Mouse (Mus musculus): ENCODE measurements around the gene Vmn1r18. TPM values are rescaled to one million over a fixed set of nuclear protein-coding genes. Genes with fewer than 3 reads are reported as not detected.
"Not testable (repeated sequence)": the region's sequence is repeated elsewhere in the genome, so short reads cannot be mapped to it uniquely, and the experiment has no call there.

The Vmn1r18 gene
- polyA plus RNA-seq (2014; fragmentation: Nextera tagmentation; extraction: Ambion mirVana) = not detected in 2 replicates

DNA sequence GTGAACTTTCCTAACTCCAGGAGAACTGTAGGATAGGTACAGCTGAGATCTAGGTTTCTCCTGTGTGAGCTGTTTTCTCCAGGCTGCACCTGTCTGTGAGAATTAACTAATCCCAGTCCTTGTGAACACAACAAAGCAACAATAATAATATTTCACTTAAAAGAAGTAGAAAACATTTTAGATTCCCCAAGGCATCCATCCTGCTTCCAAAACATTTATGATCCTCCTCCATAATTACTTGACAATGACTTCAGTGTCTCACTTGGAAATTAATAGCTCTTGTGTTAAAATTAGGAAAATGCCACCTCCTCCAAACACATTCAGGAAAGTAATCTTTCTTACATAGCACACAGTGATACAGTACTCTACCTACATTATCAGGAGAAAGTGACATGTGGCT lies at the start of gene Vmn1r18:
TSS of gene Vmn1r18 (minus strand) at position 101 of the 400 bp plus-strand sequence.
- Histone ChIP-seq H3K36me3 (ENCODE audit: control insufficient read depth, insufficient read depth, low read length) (no peaks in the 10 kb centered on the region), H3K4me1 (replicated peaks; ENCODE audit: control insufficient read depth, insufficient read depth, low read length) (no peaks in the 10 kb centered on the region), H3K27me3 (ENCODE audit: control insufficient read depth, insufficient read depth, low read length) (no peaks in the 10 kb centered on the region), H3K4me2 (replicated peaks; ENCODE audit: low read depth, low read length) (no peak within 1 kb of the TSS), H3K9me3 (ENCODE audit: control insufficient read depth, low read length) (no peaks in the 10 kb centered on the region), H3K4me3 (ENCODE audit: low read depth, low read length) (no peak within 1 kb of the TSS), H3K9ac (ENCODE audit: low read depth, low read length) (no peak within 1 kb of the TSS), H3K27ac (ENCODE audit: low read depth, low read length) (no peak within 1 kb of the TSS)
- DNase-seq (ENCODE audit: low spot score) (no peak), ATAC-seq (ENCODE audit: low FRiP score) (no peak)

DNA sequence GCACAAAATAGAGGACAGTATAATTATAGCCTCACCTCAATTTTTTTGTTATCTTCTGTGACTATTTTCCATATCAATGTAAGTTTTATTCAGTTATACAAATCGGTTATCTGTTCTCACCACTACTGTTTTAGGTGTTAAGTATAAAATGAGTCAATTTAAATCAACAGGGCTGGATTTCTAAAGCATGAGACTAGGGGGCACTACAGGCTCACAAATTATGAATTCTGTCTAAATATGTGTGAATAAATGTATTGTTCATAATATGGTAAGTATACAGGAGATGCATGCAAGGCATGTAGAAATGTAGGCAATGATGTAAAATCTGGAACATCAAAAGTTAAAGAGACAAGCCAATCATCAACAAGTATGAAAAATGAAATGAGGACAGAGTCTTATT lies 35.6 kb upstream of the Vmn1r18 start:
- H3K9ac ChIP-seq (ENCODE audit: low read depth, low read length) = no peak overlapping the region
- H3K4me1 ChIP-seq (replicated peaks; ENCODE audit: control insufficient read depth, insufficient read depth, low read length) = no peaks in the 10 kb centered on the region
- ATAC-seq (ENCODE audit: low FRiP score) = no peak
- H3K27ac ChIP-seq (ENCODE audit: low read depth, low read length) = no peak overlapping the region
- H3K4me3 ChIP-seq (ENCODE audit: low read depth, low read length) = no peak overlapping the region
- H3K36me3 ChIP-seq (ENCODE audit: control insufficient read depth, insufficient read depth, low read length) = no peaks in the 10 kb centered on the region
- no peaks in the 10 kb centered on the region for H3K9me3 ChIP-seq (ENCODE audit: control insufficient read depth, low read length)
- no peak for DNase-seq (ENCODE audit: low spot score)
- no peak overlapping the region for H3K4me2 ChIP-seq (replicated peaks; ENCODE audit: low read depth, low read length)
- no peaks in the 10 kb centered on the region for H3K27me3 ChIP-seq (ENCODE audit: control insufficient read depth, insufficient read depth, low read length)
- WGBS = 84% methylated on average over 1 of the region's 1 CpGs

DNA sequence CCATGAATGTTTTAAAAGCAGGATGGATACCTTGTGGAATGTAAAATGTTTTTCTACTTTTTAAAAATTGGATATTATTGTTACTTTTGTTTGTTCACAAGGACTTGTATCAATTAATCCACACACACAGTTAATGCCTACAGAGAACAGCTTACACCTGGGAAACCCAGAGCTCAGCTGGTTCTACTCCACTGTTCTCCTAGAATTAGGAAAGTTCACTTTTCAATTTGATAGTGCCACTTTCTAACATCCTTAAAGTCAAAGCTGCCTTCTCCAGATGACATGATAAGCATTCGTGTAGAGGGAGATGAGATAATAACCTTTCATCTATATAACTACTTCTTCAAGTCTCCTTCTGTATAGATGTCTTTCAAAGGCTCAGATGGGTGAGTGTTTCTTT lies 33.0 kb upstream of the Vmn1r18 start, which contains the start of gene Vmn1r20:
TSS of gene Vmn1r20 (plus strand) at position 301 of the 400 bp plus-strand sequence.
- 80% methylated on average over 1 of the region's 1 CpGs for WGBS

DNA sequence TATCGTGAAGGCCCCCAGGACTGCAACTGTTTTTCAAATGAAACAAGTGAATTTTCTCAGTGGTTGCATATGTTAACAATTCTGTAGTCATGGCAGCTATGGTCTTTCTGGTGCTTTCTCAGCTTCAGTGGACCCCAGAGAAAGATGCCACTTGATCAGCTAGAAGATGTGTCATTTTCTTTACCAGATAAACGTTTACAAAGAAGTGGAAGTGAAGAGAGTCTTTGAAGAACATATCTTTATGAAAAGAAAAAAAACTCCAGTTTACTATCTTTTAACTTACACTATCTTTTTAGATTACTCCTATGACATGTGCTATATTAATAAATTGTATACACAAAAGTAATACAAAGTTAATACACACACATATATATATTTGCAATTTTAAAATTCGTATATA lies 7.9 kb upstream of the Vmn1r18 start, which contains the start of gene Vmn1r19:
TSS of gene Vmn1r19 (plus strand) at position 301 of the 400 bp plus-strand sequence.
- H3K36me3 ChIP-seq (ENCODE audit: control insufficient read depth, insufficient read depth, low read length); H3K4me3 ChIP-seq (ENCODE audit: low read depth, low read length); H3K27ac ChIP-seq (ENCODE audit: low read depth, low read length); H3K27me3 ChIP-seq (ENCODE audit: control insufficient read depth, insufficient read depth, low read length); H3K9me3 ChIP-seq (ENCODE audit: control insufficient read depth, low read length); ATAC-seq (ENCODE audit: low FRiP score); H3K9ac ChIP-seq (ENCODE audit: low read depth, low read length); H3K4me1 ChIP-seq (replicated peaks; ENCODE audit: control insufficient read depth, insufficient read depth, low read length); H3K4me2 ChIP-seq (replicated peaks; ENCODE audit: low read depth, low read length); DNase-seq (ENCODE audit: low spot score): not testable (repeated sequence)
- WGBS = 84% methylated on average over 3 of the region's 3 CpGs

More for the DNA sequence above, 33.0 kb upstream of the Vmn1r18 start, which contains the start of gene Vmn1r20:
- no peak for DNase-seq (ENCODE audit: low spot score)
- H3K36me3 ChIP-seq (ENCODE audit: control insufficient read depth, insufficient read depth, low read length) = no peaks in the 10 kb centered on the region
- no peaks in the 10 kb centered on the region for H3K9me3 ChIP-seq (ENCODE audit: control insufficient read depth, low read length)
- H3K4me1 ChIP-seq (replicated peaks; ENCODE audit: control insufficient read depth, insufficient read depth, low read length) = no peaks in the 10 kb centered on the region
- ATAC-seq (ENCODE audit: low FRiP score) = no peak
- no peaks in the 10 kb centered on the region for H3K27me3 ChIP-seq (ENCODE audit: control insufficient read depth, insufficient read depth, low read length)
- H3K4me3 ChIP-seq (ENCODE audit: low read depth, low read length) = no peak within 1 kb of the TSS
- H3K9ac ChIP-seq (ENCODE audit: low read depth, low read length) = no peak within 1 kb of the TSS
- H3K4me2 ChIP-seq (replicated peaks; ENCODE audit: low read depth, low read length) = no peak within 1 kb of the TSS
- H3K27ac ChIP-seq (ENCODE audit: low read depth, low read length) = no peak within 1 kb of the TSS

DNA sequence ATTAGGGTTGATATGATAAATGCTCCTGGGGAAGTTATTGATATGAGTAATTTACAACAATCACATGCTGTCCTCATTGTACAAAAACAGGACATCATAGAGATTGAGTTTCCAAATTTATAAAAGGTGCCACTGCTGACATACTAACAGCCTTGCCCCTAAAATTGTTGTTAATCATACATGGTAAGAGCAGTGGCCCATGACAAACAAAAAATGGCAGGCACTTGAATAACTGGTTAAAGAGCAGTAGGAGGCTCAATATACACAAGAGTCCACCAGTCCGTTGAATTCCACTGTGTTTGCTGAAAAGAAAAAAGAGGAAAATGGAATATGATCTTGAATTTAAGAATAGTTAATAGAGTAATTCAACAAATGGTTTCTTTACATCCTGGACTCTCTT lies 28.1 kb downstream of the Vmn1r18 start:
- Histone ChIP-seq H3K27me3 (ENCODE audit: control insufficient read depth, insufficient read depth, low read length) (no peaks in the 10 kb centered on the region), H3K36me3 (ENCODE audit: control insufficient read depth, insufficient read depth, low read length) (no peaks in the 10 kb centered on the region), H3K9ac (ENCODE audit: low read depth, low read length) (no peak overlapping the region), H3K4me2 (replicated peaks; ENCODE audit: low read depth, low read length) (no peak overlapping the region), H3K27ac (ENCODE audit: low read depth, low read length) (no peak overlapping the region), H3K4me1 (replicated peaks; ENCODE audit: control insufficient read depth, insufficient read depth, low read length) (no peaks in the 10 kb centered on the region), H3K4me3 (ENCODE audit: low read depth, low read length) (no peak overlapping the region), H3K9me3 (ENCODE audit: control insufficient read depth, low read length) (no peaks in the 10 kb centered on the region)
- ATAC-seq (ENCODE audit: low FRiP score) (no peak), DNase-seq (ENCODE audit: low spot score) (no peak)
- WGBS = 84% methylated on average over 1 of the region's 1 CpGs

DNA sequence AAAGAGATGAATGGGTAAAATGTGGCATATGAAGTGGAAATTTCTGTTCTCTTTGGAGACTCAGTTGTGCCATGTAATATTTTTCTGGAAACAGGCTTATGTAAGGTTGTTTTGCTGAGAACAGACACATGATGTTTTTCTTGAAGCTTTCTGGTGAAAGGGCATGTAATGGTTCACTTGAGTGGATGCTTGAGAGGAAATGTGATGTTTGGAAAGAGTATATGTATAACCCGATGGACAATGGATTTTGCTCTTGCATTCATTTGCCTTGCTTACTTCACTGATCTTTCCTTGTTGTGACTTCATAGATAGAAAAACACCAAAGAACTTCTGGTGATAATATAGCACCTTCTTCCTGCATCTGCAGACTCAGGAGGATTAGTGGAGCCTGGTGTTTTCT lies 29.7 kb downstream of the Vmn1r18 start:
- not testable (repeated sequence) for DNase-seq (ENCODE audit: low spot score); H3K4me2 ChIP-seq (replicated peaks; ENCODE audit: low read depth, low read length); H3K4me3 ChIP-seq (ENCODE audit: low read depth, low read length); H3K9ac ChIP-seq (ENCODE audit: low read depth, low read length); H3K27me3 ChIP-seq (ENCODE audit: control insufficient read depth, insufficient read depth, low read length); ATAC-seq (ENCODE audit: low FRiP score); H3K27ac ChIP-seq (ENCODE audit: low read depth, low read length); H3K9me3 ChIP-seq (ENCODE audit: control insufficient read depth, low read length); H3K4me1 ChIP-seq (replicated peaks; ENCODE audit: control insufficient read depth, insufficient read depth, low read length); H3K36me3 ChIP-seq (ENCODE audit: control insufficient read depth, insufficient read depth, low read length)
- WGBS = 88% methylated on average over 1 of the region's 1 CpGs

DNA sequence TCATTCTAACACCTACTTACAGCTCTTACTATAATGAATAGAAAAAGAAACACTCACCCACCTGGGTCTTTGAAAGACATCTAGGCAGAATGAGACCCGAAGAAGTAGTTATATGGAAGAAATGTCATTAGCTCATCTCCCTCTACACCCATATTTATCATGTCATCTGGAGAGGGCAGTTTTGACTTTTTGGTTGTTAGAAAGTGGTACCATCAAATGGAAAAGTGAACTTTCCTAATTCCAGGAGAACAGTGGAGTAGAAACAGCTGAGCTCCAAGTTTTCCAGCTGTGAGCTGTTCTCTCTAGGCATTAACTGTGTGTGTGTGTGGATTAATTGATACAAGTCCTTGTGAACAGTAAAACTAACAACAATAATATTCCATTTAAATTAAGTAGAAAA lies 32.0 kb downstream of the Vmn1r18 start, which contains the start of gene Vmn1r17:
TSS of gene Vmn1r17 (minus strand) at position 101 of the 400 bp plus-strand sequence.
- Histone ChIP-seq H3K27ac (ENCODE audit: low read depth, low read length) (no peak within 1 kb of the TSS), H3K4me1 (replicated peaks; ENCODE audit: control insufficient read depth, insufficient read depth, low read length) (no peaks in the 10 kb centered on the region), H3K27me3 (ENCODE audit: control insufficient read depth, insufficient read depth, low read length) (no peaks in the 10 kb centered on the region), H3K9me3 (ENCODE audit: control insufficient read depth, low read length) (no peaks in the 10 kb centered on the region), H3K9ac (ENCODE audit: low read depth, low read length) (no peak within 1 kb of the TSS), H3K4me2 (replicated peaks; ENCODE audit: low read depth, low read length) (no peak within 1 kb of the TSS), H3K4me3 (ENCODE audit: low read depth, low read length) (no peak within 1 kb of the TSS), H3K36me3 (ENCODE audit: control insufficient read depth, insufficient read depth, low read length) (no peaks in the 10 kb centered on the region)
- DNase-seq (ENCODE audit: low spot score) (no peak), ATAC-seq (ENCODE audit: low FRiP score) (no peak)
- 84% methylated on average over 1 of the region's 1 CpGs for WGBS

DNA sequence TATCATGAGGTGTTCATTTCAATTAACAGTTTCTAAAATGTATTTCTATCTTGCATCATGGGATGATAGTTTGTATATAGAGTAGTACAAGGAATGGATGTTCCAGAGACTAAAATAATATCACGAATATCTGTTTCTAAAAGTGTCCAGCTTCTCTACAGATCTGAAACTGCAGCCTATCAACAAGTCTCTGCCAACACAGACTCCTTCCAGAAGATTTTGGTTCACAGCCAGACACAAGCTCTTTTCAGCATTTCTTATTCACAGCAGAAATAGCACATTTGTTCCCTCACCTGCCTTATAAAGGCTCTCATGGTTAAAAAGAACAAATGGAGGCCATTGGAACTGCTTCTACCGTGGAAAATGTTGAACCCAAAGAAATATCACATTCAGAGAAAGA lies 38.7 kb downstream of the Vmn1r18 start:
- H3K27ac ChIP-seq (ENCODE audit: low read depth, low read length) = no peak overlapping the region
- H3K36me3 ChIP-seq (ENCODE audit: control insufficient read depth, insufficient read depth, low read length) = no peaks in the 10 kb centered on the region
- no peak overlapping the region for H3K9ac ChIP-seq (ENCODE audit: low read depth, low read length)
- no peak for ATAC-seq (ENCODE audit: low FRiP score)
- WGBS = 81% methylated on average over 2 of the region's 2 CpGs
- no peak for DNase-seq (ENCODE audit: low spot score)
- H3K4me3 ChIP-seq (ENCODE audit: low read depth, low read length) = no peak overlapping the region
- no peaks in the 10 kb centered on the region for H3K27me3 ChIP-seq (ENCODE audit: control insufficient read depth, insufficient read depth, low read length)
- H3K4me2 ChIP-seq (replicated peaks; ENCODE audit: low read depth, low read length) = no peak overlapping the region
- no peaks in the 10 kb centered on the region for H3K4me1 ChIP-seq (replicated peaks; ENCODE audit: control insufficient read depth, insufficient read depth, low read length)
- no peaks in the 10 kb centered on the region for H3K9me3 ChIP-seq (ENCODE audit: control insufficient read depth, low read length)

DNA sequence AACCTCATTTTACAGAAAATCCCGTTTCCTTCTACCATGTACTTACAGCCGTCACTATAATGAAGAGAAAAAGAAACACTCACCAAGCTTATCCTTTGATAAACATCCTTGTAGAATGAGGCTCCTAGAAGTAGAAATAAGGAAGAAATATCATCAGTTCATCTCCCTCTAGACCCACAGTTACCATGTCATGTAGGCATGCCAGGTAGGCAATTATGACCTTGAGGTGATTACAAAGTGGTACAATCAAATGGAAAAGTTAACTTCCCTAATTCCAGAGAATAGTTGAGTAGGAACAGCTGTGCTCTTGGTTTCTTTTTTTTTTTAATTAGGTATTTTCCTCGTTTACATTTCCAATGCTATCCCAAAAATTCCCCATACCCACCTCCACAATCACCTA lies 66.2 kb downstream of the Vmn1r18 start, which contains the start of gene Vmn1r16:
TSS of gene Vmn1r16 (minus strand) at position 101 of the 400 bp plus-strand sequence.
- ATAC-seq (ENCODE audit: low FRiP score) (no peak), DNase-seq (ENCODE audit: low spot score) (no peak)
- H3K4me3 ChIP-seq (ENCODE audit: low read depth, low read length) = no peak within 1 kb of the TSS
- H3K4me1 ChIP-seq (replicated peaks; ENCODE audit: control insufficient read depth, insufficient read depth, low read length) = no peaks in the 10 kb centered on the region
- H3K9me3 ChIP-seq (ENCODE audit: control insufficient read depth, low read length) = no peaks in the 10 kb centered on the region
- WGBS = 81% methylated on average over 3 of the region's 3 CpGs
- no peaks in the 10 kb centered on the region for H3K27me3 ChIP-seq (ENCODE audit: control insufficient read depth, insufficient read depth, low read length)
- no peaks in the 10 kb centered on the region for H3K36me3 ChIP-seq (ENCODE audit: control insufficient read depth, insufficient read depth, low read length)
- no peak within 1 kb of the TSS for H3K9ac ChIP-seq (ENCODE audit: low read depth, low read length)
- no peak within 1 kb of the TSS for H3K27ac ChIP-seq (ENCODE audit: low read depth, low read length)
- H3K4me2 ChIP-seq (replicated peaks; ENCODE audit: low read depth, low read length) = no peak within 1 kb of the TSS
